Mouse (Mus musculus) myocyte (in vitro differentiated cells): ENCODE measurements around the gene Pdcl3.

Experiments used
- CEBPB ChIP-seq: IDR thresholded peaks from 2 replicates; pipeline ENCODE4 v1.6.1; 2011; ENCODE audit warnings: mild to moderate bottlenecking, moderate library complexity; ENCODE audit not compliant: poor library complexity, insufficient read depth, severe bottlenecking
- E2F4 ChIP-seq: IDR thresholded peaks from one replicate; pipeline ENCODE4 v1.6.1; 2011; ENCODE audit warnings: mild to moderate bottlenecking, control low read depth, moderate library complexity; ENCODE audit not compliant: insufficient read depth
- MAX ChIP-seq: IDR thresholded peaks from one replicate; pipeline ENCODE4 v1.6.1; 2011; ENCODE audit warnings: low read depth, mild to moderate bottlenecking, control low read depth
- POLR2A ChIP-seq: IDR thresholded peaks from one replicate; pipeline ENCODE4 v1.6.1; 2011; ENCODE audit warnings: low read depth, mild to moderate bottlenecking, control low read depth, moderate library complexity; ENCODE audit not compliant: insufficient read length
- POLR2AphosphoS2 ChIP-seq: IDR thresholded peaks from one replicate; pipeline ENCODE4 v1.6.1; 2011; ENCODE audit warnings: low read depth, control low read depth; ENCODE audit not compliant: insufficient read length
- TCF3 ChIP-seq: IDR thresholded peaks from one replicate; pipeline ENCODE4 v1.6.1; 2011; ENCODE audit warnings: low read depth, control low read depth; ENCODE audit not compliant: insufficient read length
- USF1 ChIP-seq: IDR thresholded peaks from one replicate; pipeline ENCODE4 v1.6.1; 2011; ENCODE audit warnings: low read depth, mild to moderate bottlenecking, control low read depth, moderate library complexity

DNA sequence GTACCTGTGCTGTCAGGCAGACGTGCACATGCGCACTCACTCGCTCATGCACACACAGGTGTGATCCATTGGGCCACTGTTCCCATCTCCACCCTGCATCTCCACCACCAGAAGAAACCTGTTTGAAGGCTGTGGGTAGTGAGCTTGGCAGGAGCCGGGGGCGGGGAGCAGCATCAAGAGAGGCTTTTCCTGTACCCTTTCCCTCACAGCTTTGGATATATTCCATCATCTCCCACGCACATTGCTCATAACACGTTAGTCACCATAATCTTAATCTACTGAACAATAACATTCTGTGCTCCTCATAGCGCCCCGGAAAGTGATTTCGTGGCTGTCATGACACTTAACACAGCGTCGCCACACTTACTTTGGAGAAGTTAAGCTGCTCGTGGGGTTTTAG, 27.2 kb downstream of the Pdcl3 start:
- TF ChIP-seq POLR2A (no peak), TCF3 (no peak), E2F4 (no peak), MAX (no peak), USF1 (no peak), CEBPB (no peak), POLR2AphosphoS2 (no peak)
